Mouse (Mus musculus): ENCODE results near the gene Ppard. TPM values are rescaled to one million over a fixed set of nuclear protein-coding genes. Genes with fewer than 3 reads are reported as not detected.

Ppard gene
- total RNA-seq, 2 experiments from 2014 or later = 28.3 to 28.7 TPM

- intact Hi-C loops (cut with DNase I) = no loop called here
- DNase-seq (ENCODE audit: low spot score in 2 of 2) = no peak
These were observed 116.9 kb downstream of the Ppard start for GRCm38 (mm10) chr17:28349264-28349880.

DNA sequence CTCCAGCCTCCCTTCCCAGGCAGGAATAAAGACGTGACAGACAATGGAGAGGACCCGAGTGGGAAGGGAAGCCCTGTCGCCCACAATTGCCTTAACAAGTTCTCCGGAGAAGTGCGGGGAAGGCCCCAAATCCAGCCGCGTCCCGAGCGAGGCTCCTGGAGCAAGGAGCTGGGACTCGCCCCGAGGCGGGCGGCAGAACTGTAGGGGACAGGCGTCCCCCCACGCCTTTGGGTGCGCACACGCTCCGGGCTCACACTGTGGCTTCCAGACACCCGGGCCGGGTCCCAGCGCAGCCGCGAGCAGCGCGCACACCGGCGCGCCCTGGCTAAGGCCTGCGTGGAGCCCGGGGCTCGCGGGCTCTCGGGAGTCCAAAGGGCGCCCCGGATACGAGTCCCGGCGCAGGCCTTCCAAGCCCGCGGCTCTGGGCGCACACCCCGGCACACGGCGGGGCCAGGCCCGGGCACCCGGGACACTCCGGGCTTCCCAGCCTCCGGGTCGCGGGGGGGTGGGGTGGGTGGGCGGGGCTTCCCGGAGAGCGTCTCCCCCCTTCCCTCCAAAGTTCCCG, 117.5 kb downstream of the Ppard start:
- DNase-seq (ENCODE audit: low spot score in 2 of 2) = no peak

DNA sequence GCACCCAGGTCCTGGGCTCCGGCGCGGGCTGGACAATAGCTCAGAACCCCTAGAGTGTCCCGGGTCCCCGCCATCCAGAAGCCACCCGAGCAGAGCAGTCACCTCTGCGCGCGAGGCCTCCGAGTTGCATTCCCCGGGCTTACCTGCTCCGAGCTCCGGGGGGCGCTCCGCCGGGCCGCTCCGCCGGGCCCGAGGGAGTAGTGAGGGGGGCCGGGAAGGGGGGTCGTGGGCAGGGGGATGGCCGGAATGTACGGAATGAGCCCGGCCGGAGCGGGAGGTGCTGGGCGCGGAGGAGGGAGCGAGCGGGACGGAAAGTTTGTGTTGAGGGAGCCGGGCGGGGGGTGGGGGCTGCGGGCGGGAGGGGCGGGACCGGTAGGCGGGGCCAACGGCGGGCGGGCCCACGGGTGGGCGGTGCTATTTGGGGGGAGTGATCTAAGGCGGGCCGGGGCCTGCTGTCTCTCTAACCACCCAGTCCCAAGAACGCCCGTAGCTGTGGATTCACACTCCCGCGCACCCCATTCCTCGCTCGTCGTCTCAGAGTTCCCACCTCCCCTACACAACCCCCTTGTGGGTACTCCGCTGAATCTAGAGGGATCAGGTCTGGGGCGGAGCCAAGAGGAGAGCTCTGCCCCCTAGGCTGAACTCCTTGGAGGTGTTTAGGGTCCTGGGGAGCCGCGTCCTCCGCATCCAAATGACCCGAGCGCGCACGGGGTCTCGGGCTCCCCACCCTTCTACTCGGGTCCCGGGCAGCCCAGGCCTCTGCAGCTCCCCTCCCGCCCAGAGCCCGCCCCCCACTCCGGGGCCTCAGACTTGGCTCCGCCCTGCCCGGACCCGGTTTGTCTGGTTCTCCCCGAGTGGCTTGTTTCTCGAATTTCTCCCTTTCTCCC, 118.2 kb downstream of the Ppard start, which contains the start of gene Tead3:
Tead3 (minus strand) TSS at position 352 of the 887 bp plus-strand sequence.
- intact Hi-C loops (cut with DNase I) = no loop called here
- DNase-seq (ENCODE audit: low spot score in 2 of 2) = peak in 1 of 2 experiments; percentile 34

More for the DNA sequence above, 117.5 kb downstream of the Ppard start:
- intact Hi-C loops (cut with DNase I) = no loop called here

Other genes starting within 250 kb of the Ppard start
- 1 to 10 TPM; 1.3 to 1.6 TPM for gene Tcp11, start 152.1 kb upstream of the Ppard start, total RNA-seq (2021)
- gene Scube3, start 90.6 kb upstream of the Ppard start, total RNA-seq (2021) = 1 to 10 TPM; 1.1 to 2.1 TPM
- gene Zfp523, start 55.6 kb upstream of the Ppard start, total RNA-seq (2021) = 100 to 1,000 TPM in 1 of 2 experiments, 10 to 100 TPM in 1; 97.0 to 105 TPM
- 1 to 10 TPM; 4.7 to 5.3 TPM for gene Def6, start 24.9 kb upstream of the Ppard start, total RNA-seq (2021)
- gene Fance, start 80.8 kb downstream of the Ppard start, total RNA-seq (2021) = 10 to 100 TPM; 28.3 to 29.6 TPM
- 100 to 1,000 TPM; 365 to 369 TPM for gene Rpl10a, start 95.8 kb downstream of the Ppard start, total RNA-seq (2021)
- gene Tead3, start 118.1 kb downstream of the Ppard start, total RNA-seq (2021) = 1 to 10 TPM; 2.4 to 3.3 TPM
- under 1 TPM in 1 of 2 experiments, not detected in 1; 0.66 TPM for gene Tulp1, start 132.5 kb downstream of the Ppard start, total RNA-seq (2021)